ENCODE assay signal across 33 mouse cellular contexts in genomic region chr1:188543364-188543763, GRCm38 (mm10).
DNase-seq lines count a peak whose midpoint lies in the region; ATAC-seq and TF ChIP-seq lines count a peak whose summit lies in the region.
"Had no signal": no experiment of that assay in that cellular context is flagged by ENCODE, and none has a peak within 500 bp of the region (broad histone marks: within the 10 kb centered on the region; RNA-seq: fewer than 3 reads in every experiment).

No protein-coding gene starts in this region.

- no peaks in the 10 kb centered on the region for H3K36me3 ChIP-seq in midbrain, postnatal 0 days (ENCODE audit: insufficient read depth, low read length)
- no peaks in the 10 kb centered on the region for H3K36me3 ChIP-seq in midbrain, embryonic 10.5 days
- H3K36me3 ChIP-seq: embryonic facial prominence, embryonic 12.5 days; heart, embryonic 13.5 days; kidney, embryonic 15.5 days; liver, embryonic 12.5 days; lung, embryonic 15.5 days; neural tube, embryonic 12.5 days had no signal

- H3K4me2 ChIP-seq in midbrain, postnatal 0 days (ENCODE audit: low read depth, low read length, poor library complexity, severe bottlenecking), result no peak overlapping the region
- H3K4me2 ChIP-seq: embryonic facial prominence, embryonic 12.5 days; heart, embryonic 13.5 days; hindbrain, embryonic 14.5 days; kidney, embryonic 15.5 days; liver, embryonic 12.5 days; lung, embryonic 15.5 days; midbrain, embryonic 11.5 days; neural tube, embryonic 12.5 days had no signal

- H3K27me3 ChIP-seq in midbrain, postnatal 0 days (ENCODE audit: insufficient read depth, low read length), result no peaks in the 10 kb centered on the region
- H3K27me3 ChIP-seq in midbrain, embryonic 10.5 days (ENCODE audit: low read depth, poor library complexity, severe bottlenecking), result no peaks in the 10 kb centered on the region
- H3K27me3 ChIP-seq: embryonic facial prominence, embryonic 12.5 days; heart, embryonic 13.5 days; kidney, embryonic 15.5 days; liver, embryonic 12.5 days; lung, embryonic 15.5 days; neural tube, embryonic 12.5 days had no signal

- no peak overlapping the region for H3K4me3 ChIP-seq in midbrain, postnatal 0 days (ENCODE audit: low read depth, low read length)
- H3K4me3 ChIP-seq in midbrain, embryonic 10.5 days, result no peak overlapping the region
- no peak overlapping the region for H3K4me3 ChIP-seq in left cerebral cortex, adult 2 months
- H3K4me3 ChIP-seq: embryonic facial prominence, embryonic 12.5 days; gastrocnemius, adult 2 months; heart, adult 2 months; heart, embryonic 13.5 days; kidney, embryonic 15.5 days; liver, embryonic 12.5 days; lung, embryonic 15.5 days; myocyte; neural tube, embryonic 12.5 days had no signal

- intact Hi-C loops in left cerebral cortex, adult 2 months (cut with DNase I), result no loop called here

- DNase-seq in midbrain, postnatal 0 days (ENCODE audit: low spot score), result no peak
- DNase-seq in midbrain, embryonic 10.5 days (ENCODE audit: low spot score), result no peak
- DNase-seq in MEL-GATA-1-ER (ENCODE audit: extremely low read depth, low read depth), result peak; percentile 6
- DNase-seq in c-Kit-positive CD71-positive TER-119-positive erythroid progenitor cells, embryonic 14.5 days (ENCODE audit: low spot score), result peak; percentile 6
- no peak for DNase-seq in cerebellum, postnatal 10 days
- no peak for DNase-seq in layer of hippocampus, postnatal 36 days
- no peak for DNase-seq in left cerebral cortex, adult 2 months (ENCODE audit: extremely low spot score in 1 of 2, low spot score in 2 of 2)
- DNase-seq: adrenal gland, postnatal 14 days; cerebellum, adult 2 months; cerebellum, postnatal 25 days; gastrocnemius, adult 2 months; gastrocnemius, postnatal 36 days; heart, adult 2 months; heart, postnatal 10 days; kidney, adult 18-20 months; kidney, postnatal 25 days; left cerebral cortex, postnatal 4 days; right cerebral cortex, adult 18-20 months; spleen, adult 18-20 months; thymus, adult 18-20 months; thymus, postnatal 25 days had no signal

- no peak for ATAC-seq in midbrain, postnatal 0 days (ENCODE audit: low FRiP score)
- ATAC-seq: CD4-positive, CD25-positive, alpha-beta regulatory T cell, adult 4 months; forebrain, embryonic 14.5 days; liver, embryonic 12.5 days; midbrain, embryonic 16.5 days had no signal

- WGBS in midbrain, postnatal 0 days, result 26% methylated on average over 1 of the region's 1 CpGs
- WGBS in midbrain, embryonic 10.5 days, result 36% methylated on average over 1 of the region's 1 CpGs

- H3K9me3 ChIP-seq in midbrain, postnatal 0 days (ENCODE audit: low read length), result no peaks in the 10 kb centered on the region
- no peaks in the 10 kb centered on the region for H3K9me3 ChIP-seq in midbrain, embryonic 10.5 days (replicated peaks)
- H3K9me3 ChIP-seq: embryonic facial prominence, embryonic 12.5 days; kidney, embryonic 15.5 days; liver, embryonic 12.5 days; lung, embryonic 15.5 days; neural tube, embryonic 12.5 days had no signal

- H3K9ac ChIP-seq in midbrain, postnatal 0 days (replicated peaks; ENCODE audit: low read length, poor library complexity, severe bottlenecking), result no peak overlapping the region
- H3K9ac ChIP-seq: embryonic facial prominence, embryonic 12.5 days; heart, embryonic 13.5 days; hindbrain, embryonic 14.5 days; kidney, embryonic 15.5 days; liver, embryonic 12.5 days; lung, embryonic 15.5 days; neural tube, embryonic 12.5 days had no signal

- H3K27ac ChIP-seq in midbrain, postnatal 0 days (ENCODE audit: low read depth, low read length), result no peak overlapping the region
- no peak overlapping the region for H3K27ac ChIP-seq in midbrain, embryonic 10.5 days (replicated peaks)
- no peak overlapping the region for H3K27ac ChIP-seq in left cerebral cortex, adult 2 months
- H3K27ac ChIP-seq: embryonic facial prominence, embryonic 12.5 days; gastrocnemius, adult 2 months; heart, adult 2 months; heart, embryonic 13.5 days; hindbrain, embryonic 14.5 days; kidney, embryonic 15.5 days; liver, embryonic 12.5 days; lung, embryonic 15.5 days; neural tube, embryonic 12.5 days had no signal

- peak; percentile 15; the same call in 1 of the 2 replicates for TF ChIP-seq CTCF in midbrain, postnatal 0 days (IDR thresholded peaks at IDR 0.05)
- no peak for TF ChIP-seq CTCF in left cerebral cortex, adult 2 months (IDR thresholded peaks at IDR 0.05)

- no peaks in the 10 kb centered on the region for H3K4me1 ChIP-seq in midbrain, postnatal 0 days (ENCODE audit: insufficient read depth, low read length)
- H3K4me1 ChIP-seq in midbrain, embryonic 10.5 days, result no peaks in the 10 kb centered on the region
- H3K4me1 ChIP-seq: embryonic facial prominence, embryonic 12.5 days; heart, embryonic 13.5 days; kidney, embryonic 15.5 days; liver, embryonic 12.5 days; lung, embryonic 15.5 days; neural tube, embryonic 12.5 days had no signal

Comparison
In these comparisons a context has a peak if more than half of its experiments do, and no peak if none do; other contexts are left out.
1. DNase-seq: peak in MEL-GATA-1-ER (single experiment) and c-Kit-positive CD71-positive TER-119-positive erythroid progenitor cells, embryonic 14.5 days (single experiment); none in midbrain, postnatal 0 days (single experiment), midbrain, embryonic 10.5 days (single experiment), cerebellum, postnatal 10 days (0 of 2), layer of hippocampus, postnatal 36 days (0 of 2) and left cerebral cortex, adult 2 months (0 of 2).